Mouse (Mus musculus) retina, postnatal 7 days (tissue): ENCODE measurements around the gene Klf2.
A peak's percentile ranks its signal among the peaks of the same experiment; 100 is the strongest.

ENCODE experiments used
- DNase-seq: peaks from one replicate; pipeline ENCODE4 v3.0.0-alpha.2; 2012; ENCODE audit warnings: low read depth, low spot score

The Klf2 gene

GRCm38 (mm10) chr8:72318801-72319322 lies at the start of gene Klf2:
Gene Klf2 (plus strand): TSS chr8:72319033.
- peak; percentile 76 for DNase-seq

- DNase-seq: no peak
Measured at GRCm38 (mm10) chr8:72270606-72271005, 48.2 kb upstream of the Klf2 start.

GRCm38 (mm10) chr8:72271051-72271660 lies 47.7 kb upstream of the Klf2 start:
- DNase-seq: no peak

GRCm38 (mm10) chr8:72271691-72272090 lies 47.1 kb upstream of the Klf2 start:
- DNase-seq: no peak

- no peak for DNase-seq
Measured at GRCm38 (mm10) chr8:72272361-72272760, 46.5 kb upstream of the Klf2 start.

- no peak for DNase-seq
Measured at GRCm38 (mm10) chr8:72273111-72273770, 45.6 kb upstream of the Klf2 start.

GRCm38 (mm10) chr8:72273807-72274206 lies 45.0 kb upstream of the Klf2 start:
- DNase-seq: no peak

- DNase-seq: no peak
Measured at GRCm38 (mm10) chr8:72277244-72277643, 41.6 kb upstream of the Klf2 start.

- DNase-seq: no peak
Measured at GRCm38 (mm10) chr8:72279151-72279550, 39.7 kb upstream of the Klf2 start.

- no peak for DNase-seq
Measured at GRCm38 (mm10) chr8:72281634-72282033, 37.2 kb upstream of the Klf2 start.

GRCm38 (mm10) chr8:72285285-72285684 lies 33.5 kb upstream of the Klf2 start:
- DNase-seq: no peak

DNA sequence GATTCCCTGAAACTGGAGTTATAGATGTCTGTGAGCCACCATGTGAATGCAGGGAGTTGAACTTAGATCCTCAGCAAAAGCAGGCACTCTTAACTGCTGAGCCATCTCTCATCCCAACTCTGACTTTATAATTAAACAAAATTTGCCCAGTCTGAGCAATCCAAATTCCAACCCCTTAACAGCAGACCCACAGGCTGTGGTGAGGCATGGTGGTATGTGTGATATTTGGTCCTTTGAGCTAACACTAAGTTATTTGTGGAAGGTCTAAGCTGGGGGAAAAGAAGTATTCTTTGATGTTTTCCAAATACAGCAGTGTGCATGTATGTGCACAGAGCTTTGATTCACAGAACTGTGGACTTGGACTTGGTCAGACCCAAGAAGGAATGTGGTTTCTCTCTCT lies 29.8 kb upstream of the Klf2 start:
- DNase-seq: no peak

GRCm38 (mm10) chr8:72291104-72291503 lies 27.7 kb upstream of the Klf2 start:
- DNase-seq: no peak

DNA sequence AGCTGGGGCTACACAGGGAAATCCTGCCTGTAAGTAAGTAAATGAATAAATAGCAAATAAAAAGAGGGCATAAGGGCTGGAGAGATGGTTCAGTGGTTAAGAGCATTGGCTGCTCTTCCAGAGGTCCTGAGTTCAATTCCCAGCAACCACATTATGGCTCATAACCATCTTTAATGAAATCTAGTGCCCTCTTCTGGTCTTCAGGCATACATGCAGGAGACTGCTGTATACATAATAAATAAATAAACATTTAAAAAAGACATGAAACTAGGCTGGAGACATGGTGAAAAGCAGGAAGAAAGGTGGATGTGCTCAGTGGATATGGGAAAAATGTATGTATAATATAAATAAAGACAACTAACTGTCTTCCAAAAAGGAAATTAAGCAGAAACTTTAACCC lies 25.5 kb upstream of the Klf2 start:
- DNase-seq: no peak

DNA sequence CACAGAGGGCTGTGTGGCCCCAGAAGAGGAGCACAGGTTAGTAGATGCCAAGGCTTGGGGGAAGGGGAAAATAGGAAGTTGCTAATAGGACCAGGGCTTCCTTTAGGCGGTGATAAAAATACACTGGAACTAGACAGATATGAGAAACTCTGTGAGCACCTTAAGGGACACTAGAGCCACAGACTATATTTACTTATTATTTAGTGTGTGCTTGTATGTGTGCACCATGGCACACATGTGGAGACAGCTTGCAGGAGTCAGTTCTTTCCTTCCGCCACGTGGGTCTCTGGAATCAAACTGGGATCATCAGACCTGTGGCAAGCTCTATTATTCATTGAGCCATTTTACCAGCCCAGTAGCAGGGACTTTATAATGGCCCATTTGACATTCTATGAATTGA lies 23.7 kb upstream of the Klf2 start:
- no peak for DNase-seq

DNA sequence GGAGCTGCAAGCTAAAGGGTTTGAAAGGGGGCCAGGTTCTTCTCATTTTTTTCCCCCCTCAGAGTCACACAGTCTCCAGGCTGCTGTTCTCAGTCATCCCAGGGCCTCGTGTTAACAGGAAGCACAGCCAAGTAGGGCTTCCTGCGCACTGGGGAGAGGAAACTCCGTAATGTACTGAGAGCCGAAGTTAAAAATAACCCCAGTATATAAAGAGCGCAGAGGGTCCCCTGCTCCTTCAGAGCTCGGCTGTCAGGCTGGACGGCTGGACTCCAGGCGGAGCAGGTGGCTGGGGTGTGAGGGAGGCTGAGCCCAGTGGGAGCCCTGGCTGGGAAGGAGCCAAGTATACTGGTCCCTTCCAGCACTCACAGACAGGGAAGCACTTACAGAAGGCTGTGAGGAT lies 23.2 kb upstream of the Klf2 start:
- DNase-seq: no peak

GRCm38 (mm10) chr8:72296561-72296960 lies 22.3 kb upstream of the Klf2 start:
- no peak for DNase-seq

DNA sequence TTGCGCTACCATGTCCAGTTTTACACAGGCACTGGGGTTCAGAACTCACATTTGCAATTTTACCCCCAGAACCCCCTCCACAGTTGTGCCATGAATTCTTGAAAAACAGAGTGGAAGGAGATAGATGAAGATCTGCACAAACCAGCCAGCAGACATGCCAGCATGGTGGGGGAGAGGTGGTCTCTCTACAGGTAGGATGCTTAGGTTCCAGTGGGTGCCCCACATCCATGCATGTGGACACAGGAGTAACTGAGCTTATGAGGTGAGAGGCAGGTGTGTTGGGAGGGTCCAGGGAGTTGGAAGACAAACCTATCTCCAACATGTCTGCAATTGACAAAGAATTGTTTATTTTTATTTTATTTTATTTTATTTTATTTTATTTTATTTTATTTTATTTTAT lies 19.9 kb upstream of the Klf2 start:
- no peak for DNase-seq

DNA sequence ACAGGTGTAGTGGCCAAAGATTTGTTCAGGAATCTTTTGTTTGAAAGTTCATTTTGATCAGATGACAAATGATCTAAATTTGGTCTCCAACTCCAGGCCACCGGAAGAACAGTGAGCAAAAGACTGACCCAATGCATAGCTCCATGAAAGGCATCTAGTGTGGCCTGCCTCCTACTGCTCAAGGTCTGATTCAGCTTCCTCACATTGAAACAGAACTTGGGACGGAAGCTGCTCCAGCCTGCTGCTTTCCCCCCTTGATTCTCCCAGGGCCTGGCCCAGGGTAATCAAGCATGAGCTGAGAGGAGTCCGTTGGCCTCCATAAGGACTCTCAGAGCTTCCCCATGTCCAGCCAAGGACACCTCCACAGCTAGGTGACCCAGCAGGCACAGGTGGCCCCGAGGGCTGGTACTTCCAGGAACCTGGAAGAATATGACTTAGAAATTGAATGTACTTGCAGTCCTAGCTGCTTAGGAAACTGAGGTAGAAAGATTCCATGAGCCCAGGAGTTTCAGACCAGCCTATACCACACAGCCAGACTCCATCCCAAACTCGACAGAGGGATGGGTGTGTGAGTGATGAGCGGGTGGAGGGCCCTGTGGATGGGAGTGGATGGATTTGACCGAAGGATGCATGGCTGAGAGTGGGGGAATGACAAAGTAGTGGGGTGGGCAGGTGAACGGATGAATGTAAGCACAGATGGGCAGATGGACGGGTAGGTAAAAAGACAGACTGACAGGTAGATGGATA lies 18.0 kb upstream of the Klf2 start:
- DNase-seq: no peak

DNA sequence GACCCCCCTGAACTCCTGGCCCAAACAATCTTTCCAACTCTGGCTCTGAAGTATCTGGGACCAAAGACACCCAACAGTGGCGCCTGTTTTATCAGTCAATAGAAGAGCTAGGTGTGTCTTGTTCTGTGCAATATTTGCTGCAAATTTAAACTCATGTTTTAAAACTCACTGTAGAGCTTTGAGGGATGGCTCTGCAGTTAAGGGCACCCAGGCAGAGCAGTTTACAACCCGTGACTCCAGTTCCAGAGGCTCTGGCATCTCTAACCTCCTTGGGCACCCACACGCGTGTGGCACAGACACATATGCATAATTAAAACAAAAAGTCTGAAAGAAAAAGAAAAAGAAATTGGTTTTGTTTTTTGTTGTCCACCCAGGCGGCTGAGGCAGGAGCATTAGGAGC lies 17.3 kb upstream of the Klf2 start:
- DNase-seq: no peak

GRCm38 (mm10) chr8:72302986-72303612 lies 15.7 kb upstream of the Klf2 start:
- no peak for DNase-seq

DNA sequence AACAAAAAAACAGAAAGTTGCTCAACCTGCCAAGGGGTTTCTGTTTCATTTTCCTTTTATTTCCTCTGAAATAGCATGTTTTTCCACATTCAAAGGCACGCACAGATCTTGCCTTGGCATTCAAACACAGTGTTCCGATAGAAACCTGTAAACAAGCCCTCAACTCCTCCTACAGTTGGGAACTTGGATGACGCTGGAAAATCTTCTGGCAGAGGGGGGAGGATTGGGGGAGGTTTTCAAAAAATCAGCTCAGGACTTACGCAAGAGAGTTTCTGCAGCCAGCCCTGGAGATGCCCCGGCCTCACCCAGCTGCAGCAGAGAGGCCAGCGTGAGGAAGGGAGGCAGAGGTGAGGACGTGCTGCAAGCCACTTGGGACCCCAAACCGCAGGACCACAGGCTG lies 15.2 kb upstream of the Klf2 start:
- no peak for DNase-seq
